Mouse (Mus musculus): Measurements from ENCODE around the gene Bmx. TPM values are rescaled to one million over a fixed set of nuclear protein-coding genes. Genes with fewer than 3 reads are reported as not detected.

Bmx gene
- total and polyA plus RNA-seq, 3 experiments: not detected

- no peaks in the 10 kb centered on the region; a peak in 3 of 4 replicates for H3K27me3 ChIP-seq (ENCODE audit: control insufficient read depth in 1 of 2, insufficient read depth in 2 of 2, low read length in 2 of 2)
- no peak overlapping the region for H3K4me3 ChIP-seq (ENCODE audit: control insufficient read depth in 1 of 2, insufficient read depth in 1 of 2, low read depth in 2 of 2, low read length in 2 of 2)
- no peak for DNase-seq (ENCODE audit: low read depth, low spot score)
- H3K79me2 ChIP-seq (ENCODE audit: control insufficient read depth, insufficient read depth, low read length, poor library complexity): no peaks in the 10 kb centered on the region
- H3K36me3 ChIP-seq (ENCODE audit: control insufficient read depth in 1 of 2, insufficient read depth in 2 of 2, low read length in 2 of 2): peaks cover 0 to 5% of the 10 kb centered on the region in 2 experiments; a peak in 2 of 4 replicates
- H3K27ac ChIP-seq (ENCODE audit: control insufficient read depth, low read depth, low read length): no peak overlapping the region
- H3K9ac ChIP-seq (ENCODE audit: control insufficient read depth, low read depth, low read length, poor library complexity, severe bottlenecking): no peak overlapping the region
- no peaks in the 10 kb centered on the region for H3K4me1 ChIP-seq (ENCODE audit: control insufficient read depth in 1 of 2, insufficient read depth in 2 of 2, low read length in 2 of 2)
- TF ChIP-seq MAX (IDR thresholded peaks at IDR 0.05; ENCODE audit: low read length) (no peak), MYC (IDR thresholded peaks at IDR 0.05; ENCODE audit: low read depth, low read length) (no peak), CTCF (IDR thresholded peaks at IDR 0.05 in 2 of 3, conservative IDR thresholded peaks at IDR 0.05 in 1 of 3; ENCODE audit: control insufficient read depth in 1 of 3, insufficient read depth in 1 of 3, low read depth in 2 of 3, low read length in 3 of 3, poor library complexity in 1 of 3, severe bottlenecking in 1 of 3) (no peak)
- no peaks in the 10 kb centered on the region for H3K9me3 ChIP-seq (replicated peaks; ENCODE audit: insufficient read depth, low read length)
These were observed 4.3 kb upstream of the Bmx start for GRCm38 (mm10) chrX:164262286-164262685.

- Histone ChIP-seq H3K4me3 (ENCODE audit: control insufficient read depth in 1 of 2, insufficient read depth in 1 of 2, low read depth in 2 of 2, low read length in 2 of 2) (no peak overlapping the region), H3K27me3 (ENCODE audit: control insufficient read depth in 1 of 2, insufficient read depth in 2 of 2, low read length in 2 of 2) (peaks cover 2% of the 10 kb centered on the region in 2 experiments), H3K36me3 (ENCODE audit: control insufficient read depth in 1 of 2, insufficient read depth in 2 of 2, low read length in 2 of 2) (peaks cover 0 to 5% of the 10 kb centered on the region in 2 experiments; a peak in 2 of 4 replicates), H3K27ac (ENCODE audit: control insufficient read depth, low read depth, low read length) (no peak overlapping the region), H3K4me1 (ENCODE audit: control insufficient read depth in 1 of 2, insufficient read depth in 2 of 2, low read length in 2 of 2) (no peaks in the 10 kb centered on the region), H3K9me3 (replicated peaks; ENCODE audit: insufficient read depth, low read length) (no peaks in the 10 kb centered on the region), H3K79me2 (ENCODE audit: control insufficient read depth, insufficient read depth, low read length, poor library complexity) (no peaks in the 10 kb centered on the region), H3K9ac (ENCODE audit: control insufficient read depth, low read depth, low read length, poor library complexity, severe bottlenecking) (no peak overlapping the region)
- TF ChIP-seq UBTF (IDR thresholded peaks at IDR 0.05; ENCODE audit: borderline replicate concordance, insufficient read depth, low read depth, low read length): no peak
- TF ChIP-seq KAT2A (conservative IDR thresholded peaks at IDR 0.05; ENCODE audit: low read depth, low read length): no peak
- TF ChIP-seq MYB (IDR thresholded peaks at IDR 0.05; ENCODE audit: low read depth, low read length): no peak
- no peak for TF ChIP-seq EP300 (IDR thresholded peaks at IDR 0.05; ENCODE audit: low read depth in 1 of 2, low read length in 2 of 2)
- no peak for TF ChIP-seq ZMIZ1 (IDR thresholded peaks at IDR 0.05; ENCODE audit: low read depth, low read length)
- DNase-seq (ENCODE audit: low read depth, low spot score): peak; percentile 47
These were observed 669 bp upstream of the Bmx start for GRCm38 (mm10) chrX:164258662-164259061.

- TF ChIP-seq SIN3A (IDR thresholded peaks at IDR 0.05; ENCODE audit: low read length) (no peak), RCOR1 (IDR thresholded peaks at IDR 0.05; ENCODE audit: low read depth, low read length) (no peak), MYB (IDR thresholded peaks at IDR 0.05; ENCODE audit: low read depth, low read length) (no peak), BHLHE40 (IDR thresholded peaks at IDR 0.05; ENCODE audit: borderline replicate concordance, low read depth, low read length) (no peak), HCFC1 (IDR thresholded peaks at IDR 0.05; ENCODE audit: low read depth, low read length) (no peak), MXI1 (IDR thresholded peaks at IDR 0.05; ENCODE audit: low read depth, low read length) (no peak), POLR2AphosphoS5 (IDR thresholded peaks at IDR 0.05; ENCODE audit: borderline replicate concordance, low read depth, low read length) (no peak), MYC (IDR thresholded peaks at IDR 0.05; ENCODE audit: low read depth, low read length) (no peak), NRF1 (IDR thresholded peaks at IDR 0.05; ENCODE audit: insufficient read depth, low read depth, low read length, poor library complexity, severe bottlenecking) (no peak)
- Histone ChIP-seq H3K4me3 (ENCODE audit: control insufficient read depth in 1 of 2, insufficient read depth in 1 of 2, low read depth in 2 of 2, low read length in 2 of 2) (no peak overlapping the region), H3K4me1 (ENCODE audit: control insufficient read depth in 1 of 2, insufficient read depth in 2 of 2, low read length in 2 of 2) (no peaks in the 10 kb centered on the region), H3K9me3 (replicated peaks; ENCODE audit: insufficient read depth, low read length) (no peaks in the 10 kb centered on the region), H3K27ac (ENCODE audit: control insufficient read depth, low read depth, low read length) (no peak overlapping the region), H3K79me2 (ENCODE audit: control insufficient read depth, insufficient read depth, low read length, poor library complexity) (no peaks in the 10 kb centered on the region), H3K36me3 (ENCODE audit: control insufficient read depth in 1 of 2, insufficient read depth in 2 of 2, low read length in 2 of 2) (peaks cover 0 to 5% of the 10 kb centered on the region in 2 experiments; a peak in 2 of 4 replicates), H3K9ac (ENCODE audit: control insufficient read depth, low read depth, low read length, poor library complexity, severe bottlenecking) (no peak overlapping the region), H3K27me3 (ENCODE audit: control insufficient read depth in 1 of 2, insufficient read depth in 2 of 2, low read length in 2 of 2) (peaks cover 4 to 5% of the 10 kb centered on the region in 2 experiments; a peak in 3 of 4 replicates)
- no peak for DNase-seq (ENCODE audit: low read depth, low spot score)
These were observed 1.5 kb downstream of the Bmx start for GRCm38 (mm10) chrX:164256527-164256926.
